Mouse (Mus musculus) T-helper 2 cell (primary cell): ENCODE measurements at regions not wholly inside any gene's neighbourhood (a gene's known extent, or its start where the extent isn't known, plus 50 kb on each side); places are given as distances from the start of the nearest gene placed in this dataset.

Experiments
- in situ Hi-C: fragments of 300-600 bp; cut with MboI, MseI; formaldehyde crosslinking; loops from one replicate; pipeline ENCODE4 v1.15.1; 2025; ENCODE audit warnings: high pct_unique_total_duplicates

DNA sequence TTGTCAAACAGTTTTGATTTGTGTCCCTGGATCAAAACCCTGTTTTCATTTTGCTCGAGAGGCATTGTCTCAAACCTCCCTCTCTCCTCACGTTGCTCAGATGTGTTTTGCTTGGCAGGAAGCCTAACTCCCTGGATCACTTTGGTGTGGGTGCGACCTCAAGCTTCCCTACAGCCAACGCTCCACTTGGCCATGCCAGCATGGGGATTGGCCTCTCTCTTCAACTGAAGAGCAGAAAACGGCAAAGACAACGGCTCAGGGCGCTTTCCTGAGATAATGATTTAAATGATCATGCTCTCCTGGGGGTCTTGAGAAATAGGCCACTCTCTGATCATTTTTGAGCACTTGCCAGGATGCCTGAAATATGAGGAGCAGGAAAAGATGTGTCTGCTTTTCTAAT is 730.1 kb downstream of the Slc4a3 start:
- in situ Hi-C loops = no loop called here

DNA sequence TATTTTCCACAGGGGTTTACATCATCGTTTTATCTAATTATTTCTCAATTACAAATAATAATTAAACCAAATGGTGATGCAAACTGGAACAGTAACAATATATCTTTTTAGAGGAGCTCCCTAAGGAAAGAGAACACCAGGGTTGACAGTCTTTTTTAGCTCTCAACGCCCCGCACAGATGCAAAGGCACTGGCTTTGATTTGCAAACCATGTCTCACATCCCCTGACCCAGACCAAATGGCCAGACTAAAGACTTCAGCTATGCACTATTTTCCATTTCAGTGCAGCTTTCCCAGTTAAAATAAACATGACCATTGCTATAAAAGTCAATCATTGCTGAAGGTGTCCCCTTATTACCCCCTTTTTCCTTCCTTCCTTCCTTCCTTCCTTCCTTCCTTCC is 730.6 kb downstream of the Slc4a3 start:
- in situ Hi-C loops = no loop called here

DNA sequence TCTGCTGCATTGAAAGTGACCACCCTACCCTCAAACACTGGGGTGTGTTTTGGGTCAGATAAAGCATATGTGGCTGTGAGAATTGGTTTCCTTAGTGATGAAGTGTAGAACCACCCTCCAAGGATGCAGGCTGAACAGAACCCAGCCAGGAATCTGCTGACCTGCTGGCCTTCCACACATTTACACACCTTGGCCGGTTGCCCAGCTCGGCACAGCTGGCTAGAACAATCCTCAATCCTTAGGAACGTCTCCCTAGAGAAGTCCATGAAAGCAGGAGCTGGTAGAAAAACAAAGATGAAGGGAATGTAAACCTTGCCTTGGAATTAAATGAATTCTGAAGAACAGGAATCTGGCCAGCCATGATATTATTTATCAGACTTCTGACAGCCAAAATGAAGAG is 737.3 kb downstream of the Slc4a3 start:
- in situ Hi-C loops = no loop called here

DNA sequence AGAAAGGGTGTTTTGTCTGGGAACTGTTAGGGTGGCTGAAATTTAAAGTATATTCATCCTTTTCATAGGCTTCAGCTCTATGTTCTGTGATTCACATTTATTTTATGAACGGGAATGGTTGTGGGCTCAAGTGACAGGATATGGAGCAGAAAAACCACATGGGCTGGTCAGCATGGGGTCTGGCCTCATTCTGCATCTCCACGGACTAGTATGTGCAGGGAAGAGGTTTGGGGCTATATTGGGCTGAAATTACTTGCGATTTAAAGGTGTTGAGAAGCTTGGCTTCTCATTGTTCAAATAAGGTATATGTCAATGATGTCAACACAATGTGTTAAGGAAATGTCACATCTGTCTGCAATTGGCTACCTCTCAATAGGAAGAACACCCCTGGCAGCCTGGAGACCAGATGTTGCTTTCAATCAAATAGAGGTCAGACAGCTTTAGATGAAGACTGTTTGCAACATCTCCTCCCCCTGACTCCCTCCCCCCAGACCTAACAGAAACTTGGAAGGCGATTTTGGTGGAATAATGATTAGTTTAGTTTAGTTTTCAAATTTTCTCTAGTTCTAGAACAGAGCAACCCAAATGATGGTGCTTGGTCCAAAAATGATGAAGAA is 777.0 kb downstream of the Slc4a3 start:
- in situ Hi-C loops = no loop called here

DNA sequence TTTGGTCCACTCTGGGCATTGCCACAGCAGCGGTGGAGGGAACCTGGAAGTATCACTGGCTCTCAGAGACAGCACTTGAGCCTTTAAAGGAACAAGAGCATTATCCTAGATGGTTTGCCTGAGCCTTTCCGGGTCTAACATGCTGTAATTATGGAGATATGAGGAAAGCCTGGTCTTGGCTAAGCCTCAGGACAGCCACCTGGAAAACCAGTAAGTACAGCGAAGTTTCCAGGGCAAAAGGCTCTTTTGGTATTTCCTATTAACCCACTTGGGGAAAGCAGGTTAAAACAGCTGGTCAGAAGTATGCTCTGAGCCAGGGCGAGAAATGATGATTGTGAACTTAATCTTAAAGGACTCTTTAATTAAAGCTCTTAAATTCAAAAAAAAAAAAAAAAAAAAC is 777.5 kb downstream of the Slc4a3 start:
- in situ Hi-C loops = no loop called here

DNA sequence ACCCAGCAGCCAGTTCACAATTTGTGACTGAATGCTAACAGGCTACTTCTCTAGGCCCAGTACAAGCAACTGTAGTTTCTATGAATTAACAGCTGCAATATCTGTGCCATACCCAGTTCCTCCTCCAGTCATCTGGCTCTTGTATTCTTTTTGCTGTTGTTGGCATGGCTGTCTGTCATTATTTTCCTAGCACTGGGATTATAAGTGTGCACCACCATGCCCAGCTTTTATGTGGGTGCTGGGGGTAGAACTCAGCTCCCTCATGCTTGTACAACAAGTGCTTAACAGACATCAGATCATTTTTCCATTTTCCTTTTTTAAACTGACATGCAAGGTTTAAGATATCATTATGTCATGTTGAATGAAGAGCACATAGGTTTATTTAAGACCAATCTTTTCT is 789.9 kb downstream of the Slc4a3 start:
- in situ Hi-C loops = loop anchor here (10.0 kb wide), 1 partner anchor 381 kb away; no protein-coding TSS in a partner anchor

DNA sequence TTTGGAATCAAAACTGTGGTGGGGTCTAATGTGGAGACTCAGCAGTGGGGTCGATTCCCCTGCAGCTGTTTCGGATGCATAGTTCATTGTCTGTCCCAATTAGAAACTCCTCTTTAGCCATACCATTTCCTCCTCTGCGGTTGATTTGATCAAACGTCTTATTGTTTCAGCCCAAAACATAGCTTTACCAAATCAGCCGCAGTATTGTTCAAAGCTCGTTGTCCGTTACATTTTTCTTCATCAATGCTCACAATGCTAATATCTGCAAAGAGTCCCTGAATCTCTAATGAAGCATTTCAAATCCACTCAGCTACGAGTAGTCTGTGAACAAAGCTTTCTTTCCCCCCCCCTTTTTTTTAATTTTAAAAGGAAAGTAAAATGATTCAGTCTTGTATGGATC is 816.0 kb downstream of the Slc4a3 start:
- in situ Hi-C loops = no loop called here

DNA sequence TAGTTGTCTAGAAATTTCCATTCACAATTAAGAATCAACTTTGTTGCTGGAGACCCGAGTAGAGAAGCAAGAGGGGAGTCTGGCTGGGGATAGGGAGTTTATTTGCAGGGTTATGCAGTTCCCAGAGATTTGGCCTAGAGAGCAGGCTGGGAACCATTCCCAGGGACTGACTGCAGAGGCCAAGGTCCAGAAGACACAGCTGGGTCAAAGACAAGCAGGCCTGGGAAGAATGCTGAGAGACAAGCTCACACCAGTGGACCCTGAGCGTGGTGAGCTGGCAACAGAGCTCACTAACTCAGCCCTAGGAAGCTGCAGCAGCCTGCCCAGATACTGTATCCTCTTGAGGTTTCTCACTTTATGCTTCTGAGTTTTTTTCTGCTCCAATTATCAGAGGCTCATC is 827.9 kb downstream of the Slc4a3 start:
- in situ Hi-C loops = no loop called here

DNA sequence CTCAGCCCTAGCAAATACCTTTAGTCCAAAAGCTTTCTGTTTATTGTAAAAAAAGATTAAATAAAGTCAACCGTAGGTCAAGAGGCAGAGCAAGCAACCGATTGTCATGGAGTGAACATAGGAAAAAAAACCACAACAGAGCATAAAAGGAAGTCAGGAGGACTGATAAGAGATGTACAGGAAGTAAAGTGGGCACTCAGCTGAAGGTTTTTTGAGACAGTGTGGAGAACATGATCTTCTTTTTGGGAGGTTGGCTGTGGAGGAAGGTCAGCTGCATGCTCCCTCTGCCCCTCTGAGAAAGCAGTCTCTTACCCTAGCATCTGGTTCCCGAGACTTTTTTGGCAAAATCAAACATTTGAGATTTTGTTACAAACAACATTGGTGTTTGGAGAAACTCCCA is 832.1 kb downstream of the Slc4a3 start:
- in situ Hi-C loops = no loop called here

DNA sequence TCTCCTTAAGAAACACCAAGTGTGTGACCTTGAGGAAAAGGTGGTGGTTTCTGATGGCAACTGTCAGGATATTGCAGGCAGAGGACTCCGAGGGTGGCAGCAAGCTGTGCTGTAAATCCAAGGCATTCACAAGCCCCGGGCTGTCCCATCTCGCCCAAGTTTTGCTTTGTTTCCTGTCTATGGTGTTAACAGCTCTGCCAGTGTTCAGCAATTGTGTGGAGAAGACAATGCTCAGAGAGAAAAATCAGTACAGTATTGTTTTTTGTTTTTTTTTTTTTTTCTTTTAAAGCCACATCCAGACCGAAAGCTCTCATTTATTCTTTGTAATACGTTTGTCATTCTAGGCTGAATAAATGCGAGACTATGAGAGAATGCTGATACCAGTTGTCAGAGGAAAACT is 846.5 kb downstream of the Slc4a3 start:
- in situ Hi-C loops = no loop called here

DNA sequence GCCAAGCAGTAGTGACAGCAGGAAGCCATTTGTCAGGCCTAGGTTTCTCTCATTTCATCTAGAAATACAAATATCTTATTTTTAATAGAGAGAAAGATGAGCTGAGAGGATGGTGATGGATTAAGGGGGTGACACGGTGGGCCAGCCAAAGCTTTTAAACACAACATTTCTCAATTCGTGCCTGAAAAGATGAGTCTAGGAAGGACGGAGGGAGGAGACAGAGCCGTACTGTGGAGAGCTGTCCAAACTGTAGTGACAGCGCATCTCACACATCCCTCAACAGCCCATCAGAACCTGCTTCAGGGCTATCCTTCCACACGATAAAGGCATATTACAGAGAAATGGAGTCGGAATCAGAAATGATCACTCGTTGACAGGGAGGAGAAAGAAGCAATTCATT is 848.0 kb downstream of the Slc4a3 start:
- in situ Hi-C loops = no loop called here

DNA sequence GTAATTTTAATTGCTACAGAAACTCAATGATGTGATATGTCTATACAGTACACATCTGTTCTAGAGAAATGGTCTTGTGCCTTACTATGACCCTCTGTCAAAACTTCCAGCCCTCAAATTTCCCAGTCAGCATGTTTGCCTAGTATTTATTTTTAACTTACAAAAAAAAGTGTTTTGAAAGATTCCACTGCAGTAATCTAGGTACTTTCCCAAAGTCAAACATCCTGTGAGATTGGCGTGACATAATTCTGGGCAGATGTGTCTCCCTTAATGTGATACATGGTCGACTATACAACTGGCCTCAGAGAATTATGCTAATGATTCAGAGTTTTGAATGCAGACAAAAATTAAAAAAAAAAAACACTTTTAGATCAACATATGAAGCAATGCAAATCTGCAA is 856.8 kb downstream of the Slc4a3 start:
- in situ Hi-C loops = no loop called here

DNA sequence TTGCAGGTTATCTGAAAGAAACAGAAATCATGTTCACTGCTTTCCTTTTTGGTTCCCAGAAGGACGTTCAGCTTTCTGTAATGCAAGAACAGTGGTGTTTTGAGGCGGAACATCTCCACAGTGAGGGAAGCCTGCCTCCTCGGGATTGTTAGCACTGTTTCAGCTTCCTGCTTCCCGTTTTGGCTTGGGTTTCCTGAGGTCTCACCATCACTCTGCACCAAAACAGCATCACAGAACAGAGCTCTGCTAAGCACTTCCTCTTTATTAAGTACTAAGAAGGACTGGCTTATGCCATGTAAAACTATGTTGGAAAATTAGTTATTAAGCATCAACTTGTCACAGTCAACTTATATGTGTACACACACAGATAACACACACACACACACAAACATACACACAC is 857.9 kb downstream of the Slc4a3 start:
- in situ Hi-C loops = no loop called here

DNA sequence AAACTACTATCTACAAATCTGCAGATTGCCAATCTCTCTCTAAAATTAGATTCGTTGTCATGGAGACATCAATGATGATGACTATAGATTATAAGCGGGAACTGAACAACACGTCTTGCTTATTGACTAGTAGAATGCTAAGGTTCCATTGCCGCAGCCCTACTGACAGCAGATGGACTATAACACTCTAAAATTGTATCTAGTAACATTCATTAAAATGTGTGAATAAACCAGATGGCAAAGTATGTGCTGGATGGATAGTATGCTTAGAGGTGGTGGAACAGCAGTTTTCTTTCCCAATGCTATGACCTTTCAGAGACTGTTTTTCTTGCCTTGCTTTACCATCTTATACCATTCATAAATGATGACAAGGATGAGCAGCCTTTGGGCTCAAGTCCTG is 864.7 kb downstream of the Slc4a3 start:
- in situ Hi-C loops = no loop called here

DNA sequence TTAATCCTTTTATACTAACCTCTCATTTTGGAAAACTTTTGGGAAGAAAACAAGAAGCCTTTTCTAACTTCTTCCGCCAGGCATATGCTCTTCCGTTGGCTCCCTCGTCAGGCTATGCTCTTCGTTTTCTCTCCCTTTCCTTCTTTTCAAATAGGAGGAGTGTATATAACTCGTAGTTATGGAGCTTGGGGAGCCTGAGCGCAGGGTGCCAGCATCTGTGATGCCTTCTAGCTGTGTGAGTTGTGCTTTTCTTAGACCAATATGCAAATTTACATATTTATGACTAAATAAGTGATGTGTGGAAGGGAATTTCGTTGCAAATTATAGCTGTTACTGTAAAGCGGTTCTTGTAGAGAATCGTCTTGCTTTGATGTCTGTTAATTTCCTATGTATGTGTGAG is 874.5 kb downstream of the Slc4a3 start:
- in situ Hi-C loops = loop anchor here (10.0 kb wide), 1 partner anchor 746 kb away; no protein-coding TSS in a partner anchor

DNA sequence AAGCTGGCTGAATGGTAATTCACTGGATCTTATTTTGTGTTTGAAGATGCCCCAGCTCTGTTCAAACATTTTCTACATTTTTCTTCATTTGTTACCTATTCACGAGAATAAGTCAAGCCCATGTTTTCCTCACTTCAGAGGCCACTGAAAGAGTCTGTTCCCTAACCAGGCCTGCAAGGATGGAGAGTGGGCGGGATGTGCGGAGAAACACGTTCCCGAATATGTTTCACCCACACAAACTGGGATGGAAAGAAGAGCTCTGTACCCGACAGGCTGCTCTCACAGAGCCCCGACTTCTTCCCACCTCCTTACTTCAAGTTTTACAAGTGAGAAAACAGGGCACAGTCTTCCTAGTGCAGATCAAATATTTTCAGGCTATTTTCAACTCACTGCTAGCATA is 881.4 kb downstream of the Slc4a3 start:
- in situ Hi-C loops = loop anchor here (10.0 kb wide), 1 partner anchor 753 kb away; no protein-coding TSS in a partner anchor

DNA sequence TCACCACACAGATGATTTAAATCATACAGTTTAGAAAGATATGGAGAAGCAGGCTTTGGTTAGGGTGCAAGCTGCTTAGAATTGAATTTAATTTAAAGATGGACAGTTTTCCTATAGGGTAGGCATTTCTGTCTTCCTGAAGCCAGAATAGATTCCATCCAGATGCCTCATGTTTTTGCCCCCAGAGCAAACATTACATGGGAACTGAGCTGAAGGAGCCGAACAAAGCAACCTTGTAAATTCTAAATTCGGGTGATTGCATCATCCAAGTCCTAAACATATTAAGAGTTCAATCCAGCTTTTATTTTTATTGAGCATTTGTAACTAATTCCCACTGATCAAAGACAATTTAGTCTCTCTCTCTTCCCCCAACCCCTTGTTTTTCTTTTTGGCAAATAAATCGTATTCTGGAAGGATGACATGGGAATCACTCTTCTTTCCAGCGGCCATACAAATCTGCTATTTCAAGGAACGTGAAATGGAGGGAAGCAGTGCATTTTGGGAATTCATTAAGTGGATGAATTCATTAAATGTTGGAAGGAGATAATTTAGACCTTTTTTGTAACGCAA is 884.1 kb downstream of the Slc4a3 start:
- in situ Hi-C loops = no loop called here

DNA sequence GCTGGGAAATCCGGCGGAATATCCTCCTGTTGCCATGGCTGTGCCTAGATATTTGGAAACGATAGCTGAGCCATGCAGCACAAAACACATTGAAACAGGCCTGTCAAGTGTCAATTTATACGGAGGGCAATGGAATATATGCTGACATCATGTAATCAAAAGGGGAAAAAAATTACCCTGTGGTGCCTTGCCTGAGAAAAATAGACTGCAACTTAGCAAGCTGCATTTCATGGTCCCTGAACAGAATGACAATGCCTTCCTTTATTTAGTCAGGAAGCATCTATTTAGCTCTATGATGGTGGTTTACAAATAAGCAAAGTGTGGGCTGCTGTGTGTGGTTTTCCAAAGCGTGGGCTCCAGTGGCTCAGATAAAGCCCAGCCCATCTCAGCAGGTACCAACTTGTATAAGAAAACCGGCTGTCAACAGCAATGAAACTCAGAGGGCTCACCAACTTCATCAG is 887.4 kb downstream of the Slc4a3 start:
- in situ Hi-C loops = no loop called here

DNA sequence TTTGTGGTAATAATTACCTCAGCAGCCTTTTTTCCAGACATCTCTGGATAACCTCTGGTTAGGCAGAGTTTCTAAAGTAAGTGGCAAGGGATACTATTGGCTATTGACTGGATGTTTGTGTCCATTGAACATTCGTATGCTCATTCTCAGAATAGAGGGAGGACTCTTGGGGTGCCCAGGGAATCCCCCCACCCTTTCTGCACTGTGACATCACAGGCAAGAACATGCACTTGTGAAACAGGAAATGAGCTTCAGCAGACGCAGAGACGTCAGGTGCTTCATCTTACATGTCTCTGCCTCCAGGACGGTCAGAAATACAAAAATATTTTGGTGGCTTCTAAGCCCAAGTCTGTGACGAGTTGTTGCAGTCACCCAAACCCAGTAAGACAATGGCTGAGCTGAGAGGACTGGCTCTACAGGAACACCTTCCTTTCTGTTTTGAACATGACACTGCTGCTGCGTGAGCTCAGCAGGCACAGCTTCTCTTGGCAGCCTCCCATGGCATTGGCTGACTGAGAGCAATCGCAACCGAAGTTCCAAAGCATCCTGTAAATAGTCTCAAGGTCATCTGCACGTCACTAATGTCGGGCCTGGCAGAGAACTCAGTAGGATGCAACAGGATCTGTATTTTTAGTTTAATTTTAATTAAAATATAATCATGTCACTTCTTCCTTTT is 904.6 kb downstream of the Slc4a3 start:
- in situ Hi-C loops = no loop called here

DNA sequence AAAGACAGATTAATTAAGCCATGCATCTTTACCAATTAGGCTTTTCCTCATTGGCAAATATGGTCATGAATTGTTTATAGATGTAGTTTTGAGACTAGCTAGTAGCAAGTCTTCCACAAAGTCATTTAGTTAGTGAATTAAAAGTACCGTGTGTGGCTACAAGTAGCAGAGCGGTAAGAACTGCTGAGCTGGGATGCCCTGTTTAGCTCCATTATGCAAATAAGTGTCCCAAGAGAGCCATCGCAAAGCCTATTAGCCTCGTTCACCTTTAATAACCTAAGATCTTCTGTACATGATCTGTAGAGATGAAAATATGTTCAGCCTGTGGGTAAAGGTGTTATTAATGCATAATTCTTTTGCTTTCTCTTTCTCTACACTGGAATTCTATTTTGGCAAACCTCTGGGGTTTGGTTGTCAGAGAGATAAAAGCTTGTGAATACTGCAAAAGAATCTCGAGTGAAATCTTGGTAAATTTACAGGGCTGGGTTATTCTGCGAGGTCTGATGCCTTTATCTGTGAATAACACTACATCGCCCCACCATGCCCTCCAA is 907.2 kb downstream of the Slc4a3 start:
- in situ Hi-C loops = no loop called here

DNA sequence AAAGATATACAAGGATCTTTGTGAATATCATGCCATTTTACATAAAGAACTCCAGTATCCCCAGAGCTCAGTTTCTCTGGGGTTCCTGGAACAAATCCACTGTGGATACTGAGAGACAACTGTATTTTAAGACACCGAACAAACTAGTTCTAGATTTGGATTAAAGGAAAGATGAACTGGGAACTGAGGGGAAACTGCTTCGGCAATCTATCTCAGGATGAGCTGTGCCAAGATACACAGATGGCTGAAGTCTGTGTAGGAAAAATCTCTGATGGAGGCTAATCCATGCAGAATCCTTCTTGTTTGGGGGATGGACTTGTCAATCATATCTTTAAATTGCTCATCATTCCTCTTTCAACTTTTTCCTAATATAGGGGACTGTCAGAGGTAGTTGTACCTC is 920.5 kb downstream of the Slc4a3 start:
- in situ Hi-C loops = no loop called here

DNA sequence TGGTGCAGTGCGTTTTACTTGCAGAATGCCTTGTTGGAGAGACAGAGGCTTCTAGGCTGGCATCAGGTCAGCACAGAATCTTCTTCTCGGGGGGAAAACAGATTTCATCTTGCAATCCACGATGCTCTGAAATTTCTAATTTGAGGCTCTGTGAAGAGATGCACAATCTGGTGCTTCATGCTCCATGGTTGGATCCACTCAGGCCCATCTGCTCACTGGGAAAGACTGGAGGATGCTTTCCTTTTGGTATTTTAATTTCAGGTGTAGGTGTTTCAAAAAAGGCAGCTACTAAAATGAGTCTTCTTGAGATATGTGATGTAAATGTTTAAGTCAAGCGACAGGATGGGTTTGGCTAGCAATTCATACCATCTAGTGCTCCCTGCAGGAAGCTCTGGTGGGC is 938.1 kb downstream of the Slc4a3 start:
- in situ Hi-C loops = no loop called here

DNA sequence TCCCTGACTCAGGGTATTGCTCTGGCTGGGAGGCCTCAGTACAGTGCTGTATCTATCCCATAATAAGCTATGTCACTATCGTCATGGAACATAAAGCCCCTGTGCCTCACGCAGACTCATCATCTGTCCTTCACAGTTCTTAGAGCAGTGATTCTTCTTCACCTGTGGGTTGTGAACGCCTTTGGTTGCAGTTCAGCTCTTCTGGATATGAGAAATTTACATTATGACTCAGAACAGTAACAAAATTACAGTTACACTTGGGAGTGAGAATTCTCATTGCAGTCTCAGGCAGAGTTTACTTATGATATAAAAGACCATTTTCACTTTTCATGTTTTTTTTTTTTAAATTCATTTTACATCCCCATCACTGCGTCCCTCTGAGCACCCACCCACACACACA is 941.4 kb downstream of the Slc4a3 start:
- in situ Hi-C loops = no loop called here
